Mouse (Mus musculus) neural tube, embryonic 11.5 days (tissue): ENCODE data around the gene Scrg1. TPM values are rescaled to one million over a fixed set of nuclear protein-coding genes. Genes with fewer than 3 reads are reported as not detected.
"Not testable (repeated sequence)": the region's sequence is repeated elsewhere in the genome, so short reads cannot be mapped to it uniquely, and the experiment has no call there.

ENCODE experiments used
- ATAC-seq: fragments of 200-750 bp; cut with Nextera tagmentation; 2 replicates; pipeline ENCODE4 v1.8.0; 2017; ENCODE audit warnings: moderate number of reproducible peaks, mild to moderate bottlenecking, moderate TSS enrichment, moderate library complexity; ENCODE audit not compliant: insufficient read depth, low FRiP score, low TSS enrichment
- DNase-seq: peaks from one replicate; pipeline ENCODE4 v3.0.0-alpha.2; 2015; ENCODE audit warnings: low spot score
- H3K27ac ChIP-seq: fragments of 300-500 bp; sonication (generic); 2 replicates; pipeline ENCODE4 v1.5.1; 2014; ENCODE audit warnings: low read depth, mild to moderate bottlenecking, low read length
- H3K27me3 ChIP-seq: fragments of 300-500 bp; sonication (generic); 2 replicates; pipeline ENCODE4 v1.6.1; 2014; ENCODE audit warnings: mild to moderate bottlenecking, low read length, mixed read lengths; ENCODE audit not compliant: control insufficient read depth, insufficient read depth
- H3K36me3 ChIP-seq: fragments of 300-500 bp; sonication (generic); 2 replicates; pipeline ENCODE4 v1.6.1; 2014; ENCODE audit warnings: mild to moderate bottlenecking, low read length, moderate library complexity, mixed read lengths; ENCODE audit not compliant: control insufficient read depth, insufficient read depth
- H3K4me1 ChIP-seq: fragments of 300-500 bp; sonication (generic); 2 replicates; pipeline ENCODE4 v1.6.1; 2014; ENCODE audit warnings: low read length, mixed read lengths; ENCODE audit not compliant: control insufficient read depth, insufficient read depth
- H3K4me2 ChIP-seq: fragments of 300-500 bp; sonication (generic); 2 replicates; pipeline ENCODE4 v1.6.1; 2014; ENCODE audit warnings: low read depth, mild to moderate bottlenecking, moderate library complexity
- H3K4me3 ChIP-seq: fragments of 300-500 bp; sonication (generic); 2 replicates; pipeline ENCODE4 v1.5.1; 2014; ENCODE audit warnings: low read depth, low read length
- H3K9ac ChIP-seq: fragments of 300-500 bp; sonication (generic); 2 replicates; pipeline ENCODE4 v1.6.1; 2014; ENCODE audit warnings: mild to moderate bottlenecking, low read length
- H3K9me3 ChIP-seq: fragments of 300-500 bp; sonication (generic); 2 replicates; pipeline ENCODE4 v1.6.1; 2016; ENCODE audit warnings: low read length; ENCODE audit not compliant: control insufficient read depth
- WGBS: fragments of 180-500 bp; shearing (Covaris S2); extraction: QIAGEN DNeasy Blood & Tissue Kit; methylation state at CpG from one replicate; pipeline ENCODE4 v1.1.7; 2014; 5-methylcytosine and 5-hydroxymethylcytosine counted together
- polyA plus RNA-seq: library from polyadenylated mRNA; unstranded; fragments of >200 nt; fragmentation: Nextera tagmentation; extraction: Ambion mirVana; gene quantifications from 2 replicates; pipeline ENCODE4 v1.2.1, GENCODE M21; 2014

Gene Scrg1
- polyA plus RNA-seq, 1 experiment from 2014 or later = 1.9 TPM

DNA sequence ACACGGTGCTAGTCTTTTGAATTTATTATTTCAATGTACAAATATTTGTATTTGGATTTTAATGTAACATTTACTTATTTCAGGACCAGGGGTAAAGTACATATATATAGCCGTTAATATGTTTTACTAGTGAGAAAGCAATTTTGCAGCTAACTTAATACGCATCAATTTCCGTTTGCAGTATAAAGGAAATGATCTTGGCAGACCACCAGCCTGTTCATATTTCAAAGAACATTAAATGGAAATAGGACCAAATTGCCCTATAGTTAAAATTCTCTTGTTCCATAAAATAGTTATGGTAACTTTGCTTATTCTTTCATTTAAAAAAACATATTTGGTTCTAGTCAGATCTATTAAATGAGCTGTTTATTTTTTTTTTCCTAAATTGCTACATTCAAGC lies 14.6 kb upstream of the Scrg1 start:
- Histone ChIP-seq H3K4me2 (no peak overlapping the region), H3K9me3 (no peaks in the 10 kb centered on the region), H3K27ac (no peak overlapping the region), H3K4me1 (no peaks in the 10 kb centered on the region), H3K27me3 (no peaks in the 10 kb centered on the region), H3K9ac (no peak overlapping the region), H3K4me3 (no peak overlapping the region), H3K36me3 (no peaks in the 10 kb centered on the region)
- no peak for DNase-seq
- 91% methylated on average over 4 of the region's 4 CpGs for WGBS
- no peak for ATAC-seq

DNA sequence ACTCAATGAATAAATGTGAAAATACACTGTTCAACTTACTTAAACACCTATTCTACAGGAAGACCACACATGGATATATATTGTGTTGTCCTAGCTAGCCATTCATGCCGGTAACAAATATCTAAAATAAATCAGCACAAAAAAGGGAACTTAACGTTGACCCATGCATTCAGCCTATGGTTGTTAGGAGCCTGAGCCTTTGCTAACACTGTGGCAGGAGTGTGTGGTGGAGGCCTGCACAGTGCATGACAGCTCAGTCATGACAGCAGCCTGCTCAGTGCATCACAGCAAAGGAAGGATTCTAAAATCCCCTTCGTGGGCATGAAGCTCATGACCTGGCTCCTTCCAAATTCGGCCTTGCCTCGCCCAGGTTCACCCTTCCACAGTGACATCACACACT lies 14.2 kb upstream of the Scrg1 start:
- Histone ChIP-seq H3K36me3 (no peaks in the 10 kb centered on the region), H3K9me3 (no peaks in the 10 kb centered on the region), H3K4me1 (no peaks in the 10 kb centered on the region), H3K4me2 (no peak overlapping the region), H3K4me3 (no peak overlapping the region), H3K27ac (no peak overlapping the region), H3K9ac (no peak overlapping the region), H3K27me3 (no peaks in the 10 kb centered on the region)
- 87% methylated on average over 5 of the region's 5 CpGs for WGBS
- no peak for DNase-seq
- ATAC-seq = no peak

- Histone ChIP-seq H3K9me3 (no peaks in the 10 kb centered on the region), H3K4me1 (no peaks in the 10 kb centered on the region), H3K4me3 (no peak overlapping the region), H3K27me3 (no peaks in the 10 kb centered on the region), H3K4me2 (no peak overlapping the region), H3K36me3 (no peaks in the 10 kb centered on the region), H3K9ac (no peak overlapping the region), H3K27ac (no peak overlapping the region)
- no peak for ATAC-seq
- DNase-seq = no peak
- 78% methylated on average over 4 of the region's 4 CpGs for WGBS
Measured at GRCm38 (mm10) chr8:57443289-57443688, 12.4 kb upstream of the Scrg1 start.

- not testable (repeated sequence) for H3K27ac ChIP-seq, H3K4me3 ChIP-seq, ATAC-seq, H3K36me3 ChIP-seq, H3K9me3 ChIP-seq, H3K9ac ChIP-seq, DNase-seq, H3K4me1 ChIP-seq, H3K4me2 ChIP-seq, H3K27me3 ChIP-seq
- 89% methylated on average over 4 of the region's 5 CpGs for WGBS
Measured at GRCm38 (mm10) chr8:57445901-57446300, 9.8 kb upstream of the Scrg1 start.

GRCm38 (mm10) chr8:57450726-57451125 lies 5.0 kb upstream of the Scrg1 start:
- H3K36me3 ChIP-seq = no peaks in the 10 kb centered on the region
- no peak overlapping the region for H3K27ac ChIP-seq
- H3K27me3 ChIP-seq = no peaks in the 10 kb centered on the region
- H3K4me3 ChIP-seq = no peak overlapping the region
- 72% methylated on average over 7 of the region's 7 CpGs for WGBS
- no peaks in the 10 kb centered on the region for H3K9me3 ChIP-seq
- H3K4me2 ChIP-seq = no peak overlapping the region
- H3K4me1 ChIP-seq = no peaks in the 10 kb centered on the region
- no peak for DNase-seq
- ATAC-seq = no peak
- H3K9ac ChIP-seq = no peak overlapping the region

DNA sequence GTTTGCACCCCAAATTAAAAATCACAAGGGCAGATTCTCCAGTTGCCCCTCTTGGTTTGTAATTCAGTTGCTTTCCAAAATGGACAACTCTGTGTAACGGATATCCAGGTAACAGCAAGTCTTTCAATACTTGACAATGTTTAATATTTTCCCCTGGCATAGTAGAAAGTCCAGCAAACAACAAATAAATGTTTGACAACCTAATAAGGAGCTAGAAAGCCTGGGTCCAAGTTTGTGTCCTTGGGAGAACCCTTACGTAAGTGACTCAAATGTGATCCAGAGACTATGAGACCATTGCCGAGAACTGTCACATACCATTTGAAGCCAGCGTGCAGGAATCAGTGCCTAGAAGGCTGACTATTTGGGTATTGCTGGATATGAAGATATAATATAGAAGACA lies 3.8 kb upstream of the Scrg1 start:
- Histone ChIP-seq H3K4me1 (no peaks in the 10 kb centered on the region), H3K36me3 (no peaks in the 10 kb centered on the region), H3K4me3 (no peak overlapping the region), H3K9ac (no peak overlapping the region), H3K4me2 (no peak overlapping the region), H3K27ac (no peak overlapping the region), H3K27me3 (no peaks in the 10 kb centered on the region), H3K9me3 (no peaks in the 10 kb centered on the region)
- no peak for ATAC-seq
- DNase-seq = no peak
- 96% methylated on average over 4 of the region's 4 CpGs for WGBS

GRCm38 (mm10) chr8:57453361-57453760 lies 2.4 kb upstream of the Scrg1 start:
- no peak overlapping the region for H3K27ac ChIP-seq
- H3K9ac ChIP-seq = no peak overlapping the region
- 88% methylated on average over 2 of the region's 2 CpGs for WGBS
- no peaks in the 10 kb centered on the region for H3K36me3 ChIP-seq
- ATAC-seq (no peak), DNase-seq (no peak)
- no peaks in the 10 kb centered on the region for H3K9me3 ChIP-seq
- H3K4me1 ChIP-seq = no peaks in the 10 kb centered on the region
- H3K4me2 ChIP-seq = no peak overlapping the region
- H3K4me3 ChIP-seq = no peak overlapping the region
- no peaks in the 10 kb centered on the region for H3K27me3 ChIP-seq

GRCm38 (mm10) chr8:57457152-57457551 lies 1.4 kb downstream of the Scrg1 start:
- H3K27me3 ChIP-seq = no peaks in the 10 kb centered on the region
- WGBS = 91% methylated on average over 6 of the region's 6 CpGs
- no peak overlapping the region for H3K4me3 ChIP-seq
- H3K9me3 ChIP-seq = no peaks in the 10 kb centered on the region
- no peak overlapping the region for H3K27ac ChIP-seq
- ATAC-seq (no peak), DNase-seq (no peak)
- H3K9ac ChIP-seq = no peak overlapping the region
- no peaks in the 10 kb centered on the region for H3K36me3 ChIP-seq
- no peak overlapping the region for H3K4me2 ChIP-seq
- no peaks in the 10 kb centered on the region for H3K4me1 ChIP-seq

DNA sequence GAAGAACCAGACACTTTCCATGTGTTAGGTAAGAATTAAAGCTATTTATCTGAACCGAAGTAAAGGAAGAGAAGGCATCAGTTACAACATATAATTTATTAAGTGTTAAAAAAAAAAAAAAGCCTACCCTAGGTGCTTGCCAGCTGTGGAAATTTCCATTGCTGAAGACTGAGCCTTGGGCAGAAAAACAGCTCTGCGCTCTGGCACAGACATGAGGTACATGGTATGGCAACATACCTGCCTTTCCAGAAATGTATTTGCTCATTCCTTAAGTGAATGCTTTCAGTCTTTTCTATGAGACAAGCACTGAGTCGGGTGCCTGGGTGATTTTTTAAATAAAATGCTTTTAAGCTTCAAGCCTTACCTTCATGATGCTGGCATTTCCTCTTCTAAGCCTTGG lies 2.2 kb downstream of the Scrg1 start:
- WGBS = 82% methylated on average over 3 of the region's 3 CpGs
- H3K36me3 ChIP-seq = no peaks in the 10 kb centered on the region
- no peak for DNase-seq
- H3K9me3 ChIP-seq = no peaks in the 10 kb centered on the region
- no peak overlapping the region for H3K4me3 ChIP-seq
- ATAC-seq = no peak
- no peak overlapping the region for H3K9ac ChIP-seq
- no peaks in the 10 kb centered on the region for H3K27me3 ChIP-seq
- H3K4me1 ChIP-seq = no peaks in the 10 kb centered on the region
- H3K4me2 ChIP-seq = no peak overlapping the region
- no peak overlapping the region for H3K27ac ChIP-seq
